Mouse (Mus musculus) ovary, postnatal 10 days (tissue): Measurements from ENCODE around the gene Timm17b.

Experiments used
- DNase-seq: peaks from one replicate; pipeline ENCODE4 v3.0.0; 2022; ENCODE audit warnings: low spot score

Timm17b gene

DNA sequence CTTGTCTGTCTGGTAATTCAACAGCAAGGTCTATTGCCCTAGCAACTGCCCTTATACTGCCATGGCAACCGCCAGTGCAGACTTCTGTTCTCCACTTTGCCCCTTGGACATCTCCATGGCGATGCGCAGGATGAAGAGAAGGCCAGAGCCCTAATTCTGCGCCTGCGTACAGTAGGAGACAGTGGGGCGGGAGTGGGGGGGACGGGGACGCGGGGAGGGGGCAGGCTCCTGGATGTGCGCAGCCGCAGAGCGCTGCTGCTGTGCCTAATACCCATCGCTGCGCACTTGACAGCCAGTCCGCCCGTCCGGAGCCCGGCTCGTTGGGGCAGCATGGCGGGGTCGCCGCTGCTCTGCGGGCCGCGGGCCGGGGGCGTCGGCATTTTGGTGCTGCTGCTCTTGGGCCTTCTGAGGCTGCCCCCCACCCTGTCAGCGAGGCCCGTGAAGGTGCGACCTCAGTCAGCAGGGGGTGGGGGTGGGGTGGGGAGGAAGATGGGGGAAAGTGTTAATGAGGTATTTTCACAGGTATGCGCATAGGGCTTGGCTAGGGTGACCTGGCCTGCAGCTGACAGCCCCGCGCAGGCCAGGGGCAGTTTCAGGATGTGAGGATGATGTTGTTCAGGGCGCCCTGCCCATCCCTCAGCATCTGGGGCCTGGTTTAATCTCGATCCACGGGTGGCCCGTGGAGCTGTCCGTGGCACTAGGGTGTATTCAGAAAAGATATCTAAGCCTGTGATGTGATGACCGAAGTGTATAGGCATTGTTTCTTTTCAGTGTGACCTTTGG lies 20.6 kb downstream of the Timm17b start, which contains the start of gene Pcsk1n:
Pcsk1n (plus strand) TSS at position 222 of the 783 bp plus-strand sequence.
- DNase-seq = no peak

DNA sequence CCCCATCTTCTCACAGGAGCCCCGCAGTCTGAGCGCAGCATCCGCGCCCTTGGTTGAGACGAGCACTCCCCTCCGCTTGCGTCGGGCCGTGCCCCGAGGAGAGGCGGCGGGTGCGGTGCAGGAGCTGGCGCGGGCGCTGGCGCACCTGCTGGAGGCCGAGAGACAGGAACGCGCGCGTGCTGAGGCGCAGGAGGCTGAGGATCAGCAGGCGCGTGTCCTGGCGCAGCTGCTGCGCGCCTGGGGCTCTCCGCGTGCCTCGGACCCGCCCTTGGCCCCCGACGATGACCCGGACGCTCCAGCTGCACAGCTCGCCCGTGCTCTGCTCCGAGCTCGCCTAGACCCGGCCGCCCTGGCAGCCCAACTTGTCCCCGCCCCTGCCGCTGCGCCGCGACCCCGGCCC lies 22.9 kb downstream of the Timm17b start:
- no peak for DNase-seq

DNA sequence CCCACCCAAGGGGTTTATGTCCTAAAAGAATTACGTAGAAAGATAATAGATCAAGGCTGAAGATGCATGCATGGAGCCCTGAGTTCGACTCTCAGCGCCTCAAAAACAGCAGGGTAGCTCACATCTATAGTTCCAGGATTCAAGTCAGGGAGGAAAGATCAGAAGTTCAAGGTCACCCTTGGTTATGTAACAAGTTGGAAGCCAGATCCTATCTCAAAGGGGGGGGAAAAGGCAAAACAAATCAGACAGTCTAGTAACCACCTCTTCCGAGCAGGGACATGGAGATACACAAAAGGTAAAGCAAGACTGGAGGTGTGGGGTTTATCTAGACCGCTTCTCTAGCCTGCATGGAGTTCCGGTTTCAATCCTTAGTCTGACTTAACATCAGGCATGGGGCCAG lies 27.1 kb downstream of the Timm17b start:
- DNase-seq = no peak

DNA sequence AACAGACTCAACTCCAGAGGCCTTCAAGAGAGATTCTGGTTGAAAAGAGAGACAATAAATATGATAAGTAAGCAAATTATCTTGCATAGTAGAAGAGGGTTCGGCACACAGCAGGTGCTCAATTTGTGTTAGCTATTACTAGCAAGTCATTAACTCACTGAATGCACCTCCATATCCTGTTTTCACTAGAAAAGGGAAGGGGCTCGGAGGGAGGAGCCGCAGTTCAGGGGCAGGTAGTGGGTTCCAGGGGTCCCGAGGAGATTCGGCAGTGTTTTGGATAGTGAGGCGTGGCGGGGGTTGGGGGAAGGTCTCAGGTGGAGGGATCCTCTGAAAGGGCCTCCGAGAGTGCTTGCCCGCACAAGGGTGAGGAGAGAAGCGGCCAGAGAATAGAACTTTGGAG lies 28.0 kb downstream of the Timm17b start:
- no peak for DNase-seq

DNA sequence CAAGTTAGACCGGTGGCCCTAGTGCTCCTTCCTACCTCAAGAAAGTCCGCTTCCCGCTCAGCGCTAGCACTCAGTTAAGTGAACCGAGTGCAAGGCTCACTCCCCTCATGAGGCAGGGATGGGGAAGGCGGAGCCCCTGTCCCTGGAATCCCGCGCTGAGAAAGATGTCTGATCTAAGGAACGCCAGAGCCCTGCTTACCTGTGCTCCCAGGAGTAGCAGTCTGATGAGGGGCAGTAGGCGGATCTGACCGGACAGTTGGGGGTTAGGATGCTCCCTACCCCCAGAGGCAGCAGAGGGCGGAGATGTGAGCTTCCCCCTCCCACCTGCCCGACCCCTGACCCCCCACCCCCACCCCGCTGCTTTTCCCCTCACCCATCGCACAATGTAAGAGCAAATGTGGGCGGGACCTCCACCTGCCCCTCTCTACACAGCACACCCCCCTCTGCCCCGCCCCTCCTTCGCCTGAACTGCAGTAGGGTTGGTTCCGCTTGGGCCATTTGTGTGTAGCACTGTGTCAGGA lies 29.2 kb downstream of the Timm17b start, which contains the start of gene Eras:
Eras (minus strand) TSS at position 338 of the 521 bp plus-strand sequence.
- DNase-seq = no peak

DNA sequence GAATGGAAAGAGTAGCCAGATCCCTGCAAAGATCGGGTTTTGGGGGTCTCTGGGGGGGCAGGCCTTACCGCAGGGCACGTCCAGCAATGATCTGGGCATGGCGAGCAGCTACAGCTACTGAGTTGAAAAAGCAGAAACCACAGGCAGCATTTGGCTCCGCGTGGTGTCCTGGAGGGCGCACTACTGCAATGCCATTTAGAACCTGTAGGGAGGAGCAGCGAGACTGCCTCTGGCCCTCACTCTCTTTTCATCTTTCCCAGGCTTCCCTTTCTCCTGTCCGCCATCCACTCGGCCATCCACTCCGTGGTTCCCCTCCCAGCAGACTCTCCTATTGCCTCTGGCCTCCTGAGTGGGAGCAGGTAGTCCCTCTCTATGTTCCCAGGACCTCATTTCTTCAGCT lies 37.7 kb downstream of the Timm17b start:
- DNase-seq = no peak

DNA sequence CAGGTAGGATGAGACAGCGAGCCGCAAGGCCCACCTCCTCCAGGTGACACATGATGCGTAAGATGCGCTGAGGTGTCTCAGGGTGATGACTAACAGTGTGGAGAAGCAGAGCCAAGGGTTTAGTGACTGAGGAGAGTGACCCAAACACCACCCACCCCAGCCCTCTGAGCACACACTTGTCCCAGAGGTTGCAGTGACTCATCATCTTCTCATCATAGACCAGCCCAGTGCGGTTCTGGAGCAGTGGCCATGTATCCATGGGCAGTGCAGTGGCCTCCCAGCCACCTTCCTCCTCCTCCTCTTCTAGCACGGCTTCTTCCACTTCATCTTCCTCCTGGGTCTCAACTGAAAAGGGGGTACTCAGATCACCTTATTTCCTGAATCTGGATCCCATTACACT lies 38.5 kb downstream of the Timm17b start:
- DNase-seq = no peak

DNA sequence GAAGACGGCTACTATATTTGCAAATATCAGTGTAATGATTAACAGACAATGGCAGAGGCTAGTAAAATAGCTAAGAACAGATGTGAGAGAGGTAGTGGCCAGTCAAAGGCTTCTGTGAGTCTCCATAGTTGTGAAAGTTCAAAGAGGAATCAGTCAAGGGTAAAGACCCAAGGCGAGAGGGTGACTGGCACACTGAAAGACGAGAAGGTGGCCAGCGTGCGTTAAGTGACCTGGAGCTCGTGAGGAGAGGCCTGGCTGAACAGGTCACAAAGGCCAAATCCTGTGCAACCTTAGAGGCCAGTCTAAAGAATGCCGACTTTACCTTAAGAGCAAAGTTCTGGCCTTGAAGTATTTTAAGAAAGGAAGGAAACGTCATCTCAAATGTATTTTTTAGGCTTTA lies 46.5 kb downstream of the Timm17b start:
- no peak for DNase-seq

DNA sequence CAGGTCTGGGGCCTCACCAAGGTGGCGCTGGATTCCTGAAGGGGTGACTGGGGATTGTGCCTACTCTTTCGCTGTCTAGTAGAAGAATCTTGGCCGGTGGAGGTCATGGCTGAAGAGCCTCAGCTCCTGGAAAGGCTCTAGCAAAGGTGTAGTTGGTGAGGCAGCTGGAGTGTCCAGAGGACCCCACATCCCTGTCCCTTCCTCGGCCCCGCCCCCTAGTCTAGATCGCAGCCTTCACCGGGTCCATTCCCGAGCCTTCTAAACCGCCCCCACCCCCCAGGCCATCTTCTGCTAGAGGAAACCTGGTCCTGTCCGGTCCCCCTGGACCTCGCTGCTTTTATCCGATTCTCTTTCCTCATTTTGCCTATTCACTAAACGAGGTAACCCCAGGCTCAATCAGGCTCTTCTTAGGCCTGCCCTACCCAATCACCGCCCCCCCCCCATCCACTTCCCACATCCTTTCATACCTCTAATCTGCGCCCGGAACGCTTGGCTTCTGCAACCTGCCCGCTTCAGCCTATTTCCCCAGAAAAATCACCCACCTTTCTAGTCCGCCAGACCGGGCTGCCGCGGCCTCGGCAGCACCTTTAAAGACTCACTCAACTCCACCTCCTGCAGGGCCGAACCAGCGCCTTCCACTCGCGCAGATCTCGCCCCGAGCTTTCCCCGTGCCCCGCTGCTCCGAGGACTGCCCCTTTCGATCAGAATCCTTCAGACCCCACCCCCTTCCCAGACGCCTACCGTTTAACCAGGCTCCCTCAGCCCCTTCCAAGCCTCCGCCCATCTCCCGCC lies 48.1 kb downstream of the Timm17b start, which contains the start of gene Hdac6:
Hdac6 (minus strand) TSS at position 782 of the 792 bp plus-strand sequence.
- no peak for DNase-seq

DNA sequence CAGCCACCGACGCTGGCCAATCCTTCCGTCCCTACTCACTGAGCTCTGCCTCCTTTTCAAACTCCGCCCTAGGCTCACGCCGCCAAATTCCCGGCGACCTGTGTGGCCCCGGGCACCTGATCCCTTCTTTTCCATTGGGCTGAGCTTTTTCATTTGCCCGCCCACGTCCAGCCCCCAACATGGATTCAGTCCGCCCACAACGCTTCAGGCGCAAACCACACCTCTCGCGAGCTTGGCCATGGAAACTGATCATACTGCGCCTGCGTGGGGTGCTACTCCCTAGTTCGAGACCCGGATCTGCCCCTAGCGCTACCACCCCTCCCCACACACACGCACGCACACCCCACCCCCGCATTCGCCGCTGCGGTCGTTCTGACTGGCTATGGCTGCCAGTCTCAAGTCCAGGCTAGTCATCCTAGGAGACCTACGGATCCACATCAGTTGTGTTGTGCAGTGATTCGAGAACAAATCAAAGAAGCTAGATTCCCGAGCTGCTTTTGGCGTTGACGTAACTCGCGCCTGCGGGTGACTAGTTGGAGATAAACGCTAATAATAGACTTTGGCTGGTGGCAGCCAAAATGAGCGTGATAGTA lies 48.8 kb downstream of the Timm17b start:
- DNase-seq = peak; percentile 66

DNA sequence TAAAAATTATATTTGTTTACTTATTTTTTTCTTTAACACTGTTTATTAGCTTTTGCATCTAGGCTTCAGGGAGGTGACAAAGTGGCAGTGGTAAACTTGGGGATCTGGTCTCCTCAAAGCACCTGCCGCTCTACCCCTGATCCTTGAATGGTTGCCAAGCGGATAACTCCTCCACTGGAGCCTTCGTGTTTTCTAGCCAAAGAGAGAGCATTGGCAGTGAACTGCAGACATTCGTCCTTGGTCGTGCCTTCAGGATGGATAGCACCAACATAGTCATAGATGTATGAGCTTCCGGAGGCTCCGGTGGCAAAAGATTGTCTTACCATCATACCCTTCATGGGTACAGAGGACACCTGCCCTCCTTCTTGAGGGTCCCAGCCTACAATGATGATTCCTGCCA lies 50.9 kb downstream of the Timm17b start:
- no peak for DNase-seq
